Mouse (Mus musculus) thymus, adult 2 months (tissue): ENCODE data around the gene Rnf39.
A peak's percentile ranks its signal among the peaks of the same experiment; 100 is the strongest.

Source experiments
- CTCF ChIP-seq: fragments of 200-500 bp; IDR thresholded peaks from 2 replicates; pipeline ENCODE4 v1.5.1; 2012; ENCODE audit warnings: mild to moderate bottlenecking, control low read depth, low read length, moderate library complexity, borderline replicate concordance; ENCODE audit not compliant: control insufficient read depth, poor library complexity, insufficient read depth; ENCODE audit errors: extremely low read depth
- POLR2A ChIP-seq: fragments of 200-500 bp; IDR thresholded peaks from 2 replicates; pipeline ENCODE4 v1.6.1; 2012; ENCODE audit warnings: mild to moderate bottlenecking, low read length, control low read depth, moderate library complexity; ENCODE audit not compliant: control insufficient read depth, poor library complexity, insufficient read depth; ENCODE audit errors: extremely low read depth

DNA sequence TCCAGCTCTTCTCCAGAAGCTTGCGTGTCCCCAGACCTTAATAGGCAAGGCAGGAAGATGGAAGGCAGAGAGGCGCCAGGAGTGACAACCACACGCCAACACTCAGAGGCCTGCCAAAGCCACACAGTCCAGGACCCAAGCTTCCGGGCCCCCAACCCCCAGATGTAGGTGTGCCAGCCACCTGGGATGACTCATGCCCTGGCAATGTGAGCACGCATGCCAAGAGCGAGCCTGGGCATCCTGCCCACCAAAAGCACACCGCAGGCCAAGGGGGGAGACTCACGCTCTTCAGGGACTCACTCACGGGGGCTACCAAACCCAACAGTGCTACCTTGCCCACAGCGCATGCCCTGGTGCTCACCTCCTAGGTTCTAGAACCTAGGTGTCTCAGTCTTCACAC is 327 bp upstream of the Rnf39 start:
- TF ChIP-seq POLR2A (0 out of 2 replicates have a peak, but pooled peaks have one; percentile 24), CTCF (no peak)
